Mouse (Mus musculus) hindbrain, postnatal 0 days (tissue): Measurements from ENCODE around the gene Slc46a3. TPM values are rescaled to one million over a fixed set of nuclear protein-coding genes. Genes with fewer than 3 reads are reported as not detected.

Experiments
- ATAC-seq: fragments of 200-750 bp; cut with Nextera tagmentation; 2 replicates; pipeline ENCODE4 v1.8.0; 2017; ENCODE audit warnings: mild to moderate bottlenecking, moderate TSS enrichment, moderate library complexity
- DNase-seq: peaks from one replicate; pipeline ENCODE4 v3.0.0-alpha.2; 2015; ENCODE audit warnings: low spot score
- H3K27ac ChIP-seq: fragments of 300-500 bp; sonication (generic); 2 replicates; pipeline ENCODE4 v1.5.1; 2014; ENCODE audit warnings: mild to moderate bottlenecking
- H3K27me3 ChIP-seq: fragments of 300-500 bp; sonication (generic); 2 replicates; pipeline ENCODE4 v1.6.1; 2014; ENCODE audit warnings: low read length, mixed read lengths; ENCODE audit not compliant: insufficient read depth
- H3K36me3 ChIP-seq: fragments of 300-500 bp; sonication (generic); 2 replicates; pipeline ENCODE4 v1.6.1; 2014; ENCODE audit warnings: low read length, mixed read lengths; ENCODE audit not compliant: insufficient read depth
- H3K4me1 ChIP-seq: fragments of 300-500 bp; sonication (generic); 2 replicates; pipeline ENCODE4 v1.6.1; 2014; ENCODE audit warnings: antibody characterized with exemption, low read length, mixed read lengths; ENCODE audit not compliant: insufficient read depth
- H3K4me2 ChIP-seq: fragments of 300-500 bp; sonication (generic); 2 replicates; pipeline ENCODE4 v1.6.1; 2014; ENCODE audit warnings: low read depth, mild to moderate bottlenecking, low read length, moderate library complexity, mixed read lengths
- H3K4me3 ChIP-seq: fragments of 300-500 bp; sonication (generic); 2 replicates; pipeline ENCODE4 v1.5.1; 2014; ENCODE audit warnings: low read length
- H3K9ac ChIP-seq: fragments of 300-500 bp; sonication (generic); replicated peaks from 2 replicates; pipeline ENCODE4 v1.6.1; 2014; ENCODE audit warnings: mild to moderate bottlenecking, low read length, moderate library complexity, mixed read lengths
- H3K9me3 ChIP-seq: fragments of 300-500 bp; sonication (generic); 2 replicates; pipeline ENCODE4 v1.6.1; 2016; ENCODE audit warnings: low read length, mixed read lengths
- CTCF ChIP-seq: IDR thresholded peaks from 2 replicates; pipeline ENCODE4 v1.5.1; 2016; ENCODE audit warnings: antibody characterized with exemption, control low read depth, low read depth
- WGBS: fragments of 180-500 bp; shearing (Covaris S2); extraction: QIAGEN DNeasy Blood & Tissue Kit; methylation state at CpG from one replicate; pipeline ENCODE4 v1.1.7; 2014; 5-methylcytosine and 5-hydroxymethylcytosine counted together
- polyA plus RNA-seq: library from polyadenylated mRNA; unstranded; fragments of >200 nt; fragmentation: Nextera tagmentation; extraction: Ambion mirVana; gene quantifications from 2 replicates; pipeline ENCODE4 v1.2.1, GENCODE M21; 2015
- total RNA-seq: library from RNA; depleted of rRNA; stranded (reverse); fragments of >200 nt; gene quantifications from 2 replicates; pipeline ENCODE4 v1.2.3, GENCODE M21; 2014; rRNA removed

The Slc46a3 gene
- total and polyA plus RNA-seq, 2 experiments from 2014 or later = 6.1 to 6.2 TPM

GRCm38 (mm10) chr5:147847361-147847760, 47.3 kb downstream of the Slc46a3 start:
- no peaks in the 10 kb centered on the region for H3K36me3 ChIP-seq
- no peak overlapping the region for H3K4me3 ChIP-seq
- ATAC-seq = no peak
- H3K9ac ChIP-seq = no peak overlapping the region
- H3K9me3 ChIP-seq = no peaks in the 10 kb centered on the region
- TF ChIP-seq CTCF = no peak
- WGBS = 46% methylated on average over 5 of the region's 5 CpGs
- H3K4me2 ChIP-seq = no peak overlapping the region
- no peak for DNase-seq
- H3K27ac ChIP-seq = no peak overlapping the region
- H3K4me1 ChIP-seq = no peaks in the 10 kb centered on the region
- no peaks in the 10 kb centered on the region for H3K27me3 ChIP-seq

GRCm38 (mm10) chr5:147845319-147845718, 49.3 kb downstream of the Slc46a3 start:
- Histone ChIP-seq H3K27me3 (no peaks in the 10 kb centered on the region), H3K4me3 (no peak overlapping the region)

GRCm38 (mm10) chr5:147843340-147843739, 51.3 kb downstream of the Slc46a3 start:
- Histone ChIP-seq H3K27me3 (no peaks in the 10 kb centered on the region), H3K36me3 (no peaks in the 10 kb centered on the region), H3K27ac (no peak overlapping the region), H3K9me3 (no peaks in the 10 kb centered on the region), H3K4me2 (no peak overlapping the region), H3K4me3 (no peak overlapping the region), H3K9ac (no peak overlapping the region), H3K4me1 (no peaks in the 10 kb centered on the region)
- no peak for TF ChIP-seq CTCF
- DNase-seq (no peak), ATAC-seq (no peak)
- WGBS = 45% methylated on average over 7 of the region's 7 CpGs

More at GRCm38 (mm10) chr5:147845319-147845718, 49.3 kb downstream of the Slc46a3 start:
- Histone ChIP-seq H3K27ac (no peak overlapping the region), H3K36me3 (no peaks in the 10 kb centered on the region), H3K4me2 (no peak overlapping the region), H3K9me3 (no peaks in the 10 kb centered on the region), H3K9ac (no peak overlapping the region), H3K4me1 (no peaks in the 10 kb centered on the region)
- 70% methylated on average over 3 of the region's 3 CpGs for WGBS
- DNase-seq (no peak), ATAC-seq (no peak)
- no peak for TF ChIP-seq CTCF

DNA sequence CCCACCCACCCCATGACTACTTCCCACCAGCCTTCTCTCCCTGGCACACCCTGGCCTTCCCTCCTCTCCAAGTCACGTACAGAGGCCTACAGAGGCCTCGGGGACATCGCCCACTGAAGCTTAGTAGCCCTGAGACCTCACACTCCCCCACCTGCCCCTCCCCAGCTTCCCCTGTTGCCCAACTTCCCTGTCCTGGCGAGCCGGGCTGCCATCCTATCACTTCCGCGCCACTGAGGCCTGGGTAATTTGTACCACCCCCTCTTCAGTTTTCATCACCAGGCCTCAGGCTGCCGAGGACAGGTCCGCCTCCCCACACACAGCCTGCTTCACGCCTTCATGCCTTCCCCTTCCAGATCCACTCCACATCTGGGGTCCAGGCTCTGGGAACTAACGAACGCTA, 55.2 kb downstream of the Slc46a3 start:
- Histone ChIP-seq H3K9ac (no peak overlapping the region), H3K27ac (no peak overlapping the region), H3K4me1 (no peaks in the 10 kb centered on the region), H3K4me3 (no peak overlapping the region), H3K27me3 (no peaks in the 10 kb centered on the region), H3K36me3 (no peaks in the 10 kb centered on the region), H3K4me2 (no peak overlapping the region), H3K9me3 (no peaks in the 10 kb centered on the region)
- no peak for TF ChIP-seq CTCF
- no peak for ATAC-seq
- 86% methylated on average over 12 of the region's 12 CpGs for WGBS
- DNase-seq = no peak

- Histone ChIP-seq H3K27ac (no peak overlapping the region), H3K4me1 (no peaks in the 10 kb centered on the region), H3K4me3 (no peak overlapping the region), H3K9ac (no peak overlapping the region), H3K9me3 (no peaks in the 10 kb centered on the region), H3K4me2 (no peak overlapping the region), H3K27me3 (no peaks in the 10 kb centered on the region), H3K36me3 (no peaks in the 10 kb centered on the region)
- TF ChIP-seq CTCF = no peak
- WGBS = 13% methylated on average over 17 of the region's 17 CpGs
- DNase-seq (no peak), ATAC-seq (no peak)
These were observed 59.6 kb downstream of the Slc46a3 start for GRCm38 (mm10) chr5:147834841-147835500.

DNA sequence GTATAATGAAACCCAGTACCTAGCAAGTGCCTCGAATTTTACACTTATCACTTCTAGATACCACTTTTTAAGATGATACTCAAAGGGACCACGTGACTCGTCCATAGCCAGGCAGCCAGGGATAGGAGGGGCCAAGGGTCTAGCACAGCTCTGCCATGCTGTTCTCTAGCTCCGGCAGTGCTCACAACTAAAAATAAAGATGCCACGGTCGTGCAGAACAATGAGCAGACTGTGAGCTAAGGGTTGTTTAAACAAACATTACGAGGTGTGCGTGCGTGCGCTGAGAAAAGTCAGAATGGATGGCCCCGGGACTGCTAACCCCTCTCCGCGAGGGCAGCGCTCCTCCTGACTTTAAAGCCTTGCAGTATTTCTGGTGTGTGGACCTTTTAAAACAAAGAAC, 61.8 kb downstream of the Slc46a3 start:
- Histone ChIP-seq H3K27me3 (no peaks in the 10 kb centered on the region), H3K9me3 (no peaks in the 10 kb centered on the region), H3K9ac (no peak overlapping the region), H3K36me3 (no peaks in the 10 kb centered on the region), H3K4me2 (no peak overlapping the region), H3K27ac (no peak overlapping the region), H3K4me3 (no peak overlapping the region), H3K4me1 (no peaks in the 10 kb centered on the region)
- DNase-seq = no peak
- no peak for TF ChIP-seq CTCF
- ATAC-seq = no peak
- 36% methylated on average over 14 of the region's 14 CpGs for WGBS

DNA sequence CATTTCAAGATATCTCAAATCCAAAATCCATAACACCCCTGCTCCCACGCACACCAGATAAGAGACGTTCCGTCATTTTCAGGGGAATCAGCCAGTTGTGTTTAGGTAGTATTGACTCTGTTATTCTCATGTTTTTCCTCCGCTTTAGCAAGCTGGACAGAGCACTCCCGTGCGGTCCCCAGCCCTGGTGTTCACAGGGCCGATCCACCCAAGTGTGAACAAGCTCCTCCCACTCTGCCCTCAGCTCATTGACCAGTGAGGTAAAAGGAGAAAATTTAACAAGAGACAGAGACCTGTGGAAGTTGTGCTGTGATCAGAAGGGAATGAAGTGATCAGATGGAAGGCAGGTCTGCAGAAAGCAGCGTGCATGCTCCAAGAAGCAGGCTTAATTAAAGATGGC, 65.8 kb downstream of the Slc46a3 start:
- WGBS = 68% methylated on average over 8 of the region's 8 CpGs
- no peak for ATAC-seq
- Histone ChIP-seq H3K9ac (no peak overlapping the region), H3K36me3 (no peaks in the 10 kb centered on the region), H3K4me1 (no peaks in the 10 kb centered on the region), H3K4me2 (no peak overlapping the region), H3K27me3 (no peaks in the 10 kb centered on the region), H3K9me3 (no peaks in the 10 kb centered on the region), H3K4me3 (no peak overlapping the region), H3K27ac (no peak overlapping the region)
- DNase-seq = no peak
- TF ChIP-seq CTCF = no peak

Other genes with a start within 250 kb of the Slc46a3 start
- gene Flt1, start 168.8 kb downstream of the Slc46a3 start, total RNA-seq = 17.7 and 17.9 TPM in 2 replicates
- 10.0 and 11.1 TPM in 2 replicates for gene Flt1, start 168.8 kb downstream of the Slc46a3 start, polyA plus RNA-seq
- 74.2 and 124 TPM in 2 replicates for gene Pomp, start 34.4 kb downstream of the Slc46a3 start, total RNA-seq
- 526 and 544 TPM in 2 replicates for gene Pomp, start 34.4 kb downstream of the Slc46a3 start, polyA plus RNA-seq
- 40.4 and 50.2 TPM in 2 replicates for gene Mtus2, start 62.5 kb upstream of the Slc46a3 start, total RNA-seq
- 31.3 and 33.6 TPM in 2 replicates for gene Mtus2, start 62.5 kb upstream of the Slc46a3 start, polyA plus RNA-seq